Mouse (Mus musculus) MEL (cell line): ENCODE results near the gene Zmiz1. TPM values are rescaled to one million over a fixed set of nuclear protein-coding genes. Genes with fewer than 3 reads are reported as not detected.

Source experiments
- DNase-seq: peaks from one replicate; pipeline ENCODE4 v3.0.0; 2011; ENCODE audit warnings: low read depth, low spot score
- H3K27ac ChIP-seq: 2 replicates; pipeline ENCODE4 v1.5.1; 2012; ENCODE audit warnings: low read depth, mild to moderate bottlenecking, control low read depth, low read length, moderate library complexity; ENCODE audit not compliant: control insufficient read depth
- H3K27me3 ChIP-seq, 2 experiments: fragments of 150-350 bp in 1 of 2; sonication (generic) in 1 of 2; 2 replicates each; pipeline ENCODE4 v1.6.1; 2012; ENCODE audit warnings: low read length in 2 of 2, mild to moderate bottlenecking in 2 of 2, improper control_type of control experiment in 1 of 2, moderate library complexity in 1 of 2; ENCODE audit not compliant: insufficient read depth in 2 of 2, control insufficient read depth in 1 of 2
- H3K36me3 ChIP-seq, 2 experiments: 2 replicates each; pipeline ENCODE4 v1.6.1; 2012 to 2014; ENCODE audit warnings: low read length in 2 of 2, improper control_type of control experiment in 1 of 2, inconsistent platforms in 1 of 2, mild to moderate bottlenecking in 1 of 2; ENCODE audit not compliant: insufficient read depth in 2 of 2, control insufficient read depth in 1 of 2
- H3K4me1 ChIP-seq, 2 experiments: fragments of 150-350 bp in 1 of 2; sonication (generic) in 1 of 2; 2 replicates each; pipeline ENCODE4 v1.6.1; 2012; ENCODE audit warnings: low read length in 2 of 2, improper control_type of control experiment in 1 of 2, mild to moderate bottlenecking in 1 of 2; ENCODE audit not compliant: insufficient read depth in 2 of 2, control insufficient read depth in 1 of 2
- H3K4me3 ChIP-seq, 2 experiments: fragments of 150-350 bp in 1 of 2; sonication (generic) in 1 of 2; 2 replicates each; pipeline ENCODE4 v1.5.1; 2012; ENCODE audit warnings: low read depth in 2 of 2, low read length in 2 of 2, mild to moderate bottlenecking in 2 of 2, moderate library complexity in 2 of 2, control low read depth in 1 of 2, improper control_type of control experiment in 1 of 2; ENCODE audit not compliant: control insufficient read depth in 1 of 2, insufficient read depth in 1 of 2
- H3K79me2 ChIP-seq: 2 replicates; pipeline ENCODE4 v1.6.1; 2012; ENCODE audit warnings: mild to moderate bottlenecking, low read length, moderate library complexity; ENCODE audit not compliant: control insufficient read depth, poor library complexity, insufficient read depth
- H3K9ac ChIP-seq: 2 replicates; pipeline ENCODE4 v1.6.1; 2012; ENCODE audit warnings: low read depth, mild to moderate bottlenecking, control low read depth, low read length, moderate library complexity; ENCODE audit not compliant: control insufficient read depth, poor library complexity, severe bottlenecking
- H3K9me3 ChIP-seq: fragments of 150-350 bp; sonication (generic); replicated peaks from 2 replicates; pipeline ENCODE4 v1.6.1; 2012; ENCODE audit warnings: mild to moderate bottlenecking, low read length, improper control_type of control experiment, moderate library complexity; ENCODE audit not compliant: insufficient read depth
- CTCF ChIP-seq, 3 experiments: IDR thresholded peaks in 2 of 3; conservative IDR thresholded peaks in 1 of 3; 2 replicates each; pipeline ENCODE4 v1.5.1; 2011 to 2012; ENCODE audit warnings: low read length in 3 of 3, low read depth in 2 of 3, mild to moderate bottlenecking in 2 of 3, improper control_type of control experiment in 1 of 3, inconsistent platforms in 1 of 3, mixed read lengths in 1 of 3, moderate library complexity in 1 of 3; ENCODE audit not compliant: control insufficient read depth in 1 of 3, insufficient read depth in 1 of 3, poor library complexity in 1 of 3, severe bottlenecking in 1 of 3
- ETS1 ChIP-seq: IDR thresholded peaks from 2 replicates; pipeline ENCODE4 v1.6.1; 2012; ENCODE audit warnings: low read depth, mild to moderate bottlenecking, inconsistent platforms, low read length, improper control_type of control experiment, moderate library complexity
- HCFC1 ChIP-seq: IDR thresholded peaks from 2 replicates; pipeline ENCODE4 v1.6.1; 2012; ENCODE audit warnings: low read depth, mild to moderate bottlenecking, inconsistent platforms, low read length, improper control_type of control experiment, moderate library complexity
- MAZ ChIP-seq: IDR thresholded peaks from 2 replicates; pipeline ENCODE4 v1.6.1; 2012; ENCODE audit warnings: low read depth, mild to moderate bottlenecking, inconsistent platforms, low read length, improper control_type of control experiment
- MEF2A ChIP-seq: IDR thresholded peaks from 2 replicates; pipeline ENCODE4 v1.6.1; 2014; ENCODE audit warnings: low read depth, mild to moderate bottlenecking, inconsistent platforms, low read length, improper control_type of control experiment; ENCODE audit not compliant: poor library complexity, insufficient replicate concordance, severe bottlenecking; ENCODE audit errors: extremely low read depth
- MXI1 ChIP-seq: IDR thresholded peaks from 2 replicates; pipeline ENCODE4 v1.6.1; 2011; ENCODE audit warnings: mild to moderate bottlenecking, low read depth, low read length, improper control_type of control experiment
- MYC ChIP-seq: IDR thresholded peaks from 2 replicates; pipeline ENCODE4 v1.6.1; 2011; ENCODE audit warnings: low read depth, mild to moderate bottlenecking, low read length, improper control_type of control experiment, moderate library complexity
- NELFE ChIP-seq: IDR thresholded peaks from 2 replicates; pipeline ENCODE4 v1.6.1; 2011; ENCODE audit warnings: low read depth, low read length, improper control_type of control experiment
- NRF1 ChIP-seq: IDR thresholded peaks from 2 replicates; pipeline ENCODE4 v1.6.1; 2014; ENCODE audit warnings: low read depth, mild to moderate bottlenecking, inconsistent platforms, low read length, improper control_type of control experiment, moderate library complexity; ENCODE audit not compliant: poor library complexity, insufficient read depth, severe bottlenecking
- POLR2A ChIP-seq, 2 experiments: IDR thresholded peaks; 2 replicates each; pipeline ENCODE4 v1.6.1; 2011 to 2012; ENCODE audit warnings: low read length in 2 of 2, mild to moderate bottlenecking in 2 of 2, control low read depth in 1 of 2, improper control_type of control experiment in 1 of 2, low read depth in 1 of 2, moderate library complexity in 1 of 2; ENCODE audit not compliant: control insufficient read depth in 1 of 2, insufficient read depth in 1 of 2, poor library complexity in 1 of 2
- RCOR1 ChIP-seq: IDR thresholded peaks from 2 replicates; pipeline ENCODE4 v1.6.1; 2012; ENCODE audit warnings: low read depth, mild to moderate bottlenecking, inconsistent platforms, low read length, improper control_type of control experiment
- SIN3A ChIP-seq: IDR thresholded peaks from 2 replicates; pipeline ENCODE4 v1.6.1; 2012; ENCODE audit warnings: low read length, improper control_type of control experiment, inconsistent platforms
- TBP ChIP-seq: IDR thresholded peaks from 2 replicates; pipeline ENCODE4 v1.8.0; 2011; ENCODE audit warnings: low read depth, low read length, improper control_type of control experiment
- TCF12 ChIP-seq: IDR thresholded peaks from 2 replicates; pipeline ENCODE4 v1.6.1; 2014; ENCODE audit warnings: low read depth, mild to moderate bottlenecking, inconsistent platforms, low read length, improper control_type of control experiment, moderate library complexity
- USF2 ChIP-seq, 2 experiments: IDR thresholded peaks; 2 replicates each; pipeline ENCODE4 v1.6.1; 2011 to 2012; ENCODE audit warnings: improper control_type of control experiment in 2 of 2, low read length in 2 of 2, borderline replicate concordance in 1 of 2, inconsistent platforms in 1 of 2, low read depth in 1 of 2, mild to moderate bottlenecking in 1 of 2; ENCODE audit not compliant: insufficient read depth in 1 of 2
- ZNF384 ChIP-seq: IDR thresholded peaks from 2 replicates; pipeline ENCODE4 v1.6.1; 2012; ENCODE audit warnings: low read depth, mild to moderate bottlenecking, inconsistent platforms, low read length, improper control_type of control experiment
- polyA plus RNA-seq, 2 experiments: library from polyadenylated mRNA; stranded (reverse) in 1 of 2; unstranded in 1 of 2; fragments of >175 nt in 1 of 2; fragments of >200 nt in 1 of 2; gene quantifications; 2 replicates each; pipeline versions ENCODE4 v1.2.1 to v1.2.4; 2012; ENCODE audit warnings: low replicate concordance in 2 of 2, low read depth in 1 of 2; ENCODE audit not compliant: insufficient read length in 2 of 2, insufficient read depth in 1 of 2, missing spikeins in 1 of 2
- total RNA-seq: library from RNA; depleted of rRNA; stranded (reverse); fragments of 300-350 nt; gene quantifications from 2 replicates; pipeline ENCODE4 v1.2.3, GENCODE M21; 2012; rRNA removed

Gene Zmiz1
- total RNA-seq: 2.7 and 3.7 TPM in 2 replicates
- polyA plus RNA-seq: 10 to 100 TPM in 1 of 2 experiments, not detected in 1; 19.9 TPM

GRCm38 (mm10) chr14:25459016-25459393 is at the start of gene Zmiz1:
Gene Zmiz1, plus strand, starts transcription at chr14:25459185.
- TF ChIP-seq HCFC1 (0 out of 2 replicates have a peak, but pooled peaks have one; percentile 66), ZNF384 (no peak), ETS1 (peak; percentile 58; the same call in 1 of the 2 replicates), POLR2A (IDR thresholded peaks at IDR 0.05; ENCODE audit: control insufficient read depth in 1 of 2, insufficient read depth in 1 of 2, low read depth in 1 of 2, low read length in 2 of 2, poor library complexity in 1 of 2) (peak; percentile 50 to 63; a peak in 1 of 4 replicates), NELFE (peak; percentile 57; the same call in 1 of the 2 replicates), MAZ (peak; percentile 89; the same call in 1 of the 2 replicates), TBP (peak; percentile 74), SIN3A (peak; percentile 88), RCOR1 (no peak)
- peak; percentile 91 for DNase-seq
- H3K27ac ChIP-seq: peak within 1 kb of the TSS; percentile 86
- peak within 1 kb of the TSS; percentile 72 to 96 for H3K4me3 ChIP-seq
- no peaks in the 10 kb centered on the region for H3K9me3 ChIP-seq
- H3K36me3 ChIP-seq: peaks cover 0 to 4% of the 10 kb centered on the region in 2 experiments; a peak in 2 of 4 replicates
- H3K27me3 ChIP-seq: no peaks in the 10 kb centered on the region
- H3K9ac ChIP-seq: peak within 1 kb of the TSS; percentile 82
- peaks cover 33% of the 10 kb centered on the region for H3K79me2 ChIP-seq
- H3K4me1 ChIP-seq: peaks cover under 1 to 15% of the 10 kb centered on the region in 2 experiments; a peak in 3 of 4 replicates

DNA sequence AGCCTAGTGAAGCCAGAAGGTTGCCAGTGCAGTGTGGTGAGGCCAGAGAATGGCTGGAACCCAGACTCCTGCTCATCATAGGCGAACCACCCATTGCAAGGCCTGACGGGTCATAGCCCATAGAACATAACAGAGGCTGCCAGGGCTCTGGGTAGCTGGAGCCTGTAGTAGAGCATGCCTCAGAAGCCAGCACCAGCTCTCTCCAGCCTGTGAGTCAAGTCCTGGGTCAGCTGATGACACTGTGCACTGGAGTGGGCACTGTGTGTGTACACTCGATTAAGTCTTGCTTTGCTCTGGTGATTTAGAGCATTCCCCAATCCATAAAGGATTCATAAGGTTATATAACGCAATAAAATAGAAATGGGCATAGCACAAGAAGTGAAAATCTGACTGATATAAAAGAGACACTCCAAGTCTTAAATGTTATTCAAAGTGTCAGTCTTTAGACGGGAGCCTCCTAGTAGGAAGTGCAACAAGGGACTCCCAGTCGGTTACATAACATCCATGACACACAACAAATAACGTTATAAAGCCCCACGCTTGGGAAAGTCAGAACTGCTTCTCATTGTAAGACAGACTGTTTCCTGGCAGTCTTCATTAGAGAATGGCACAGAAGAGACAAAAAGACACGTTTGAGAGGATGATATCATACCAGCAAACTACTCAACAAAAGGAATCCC is 47.0 kb upstream of the Zmiz1 start:
- Histone ChIP-seq H3K27me3 (no peaks in the 10 kb centered on the region), H3K36me3 (peaks cover 0 to 2% of the 10 kb centered on the region in 2 experiments; a peak in 2 of 4 replicates), H3K9ac (no peak overlapping the region), H3K9me3 (no peaks in the 10 kb centered on the region), H3K4me1 (peaks cover 0 to 5% of the 10 kb centered on the region in 2 experiments; a peak in 1 of 4 replicates), H3K27ac (no peak overlapping the region), H3K4me3 (no peak overlapping the region), H3K79me2 (no peaks in the 10 kb centered on the region)
- TF ChIP-seq MYC (no peak), CTCF (IDR thresholded peaks at IDR 0.05 in 2 of 3, conservative IDR thresholded peaks at IDR 0.05 in 1 of 3; ENCODE audit: control insufficient read depth in 1 of 3, insufficient read depth in 1 of 3, low read depth in 2 of 3, low read length in 3 of 3, poor library complexity in 1 of 3, severe bottlenecking in 1 of 3) (no peak), USF2 (IDR thresholded peaks at IDR 0.05; ENCODE audit: borderline replicate concordance in 1 of 2, insufficient read depth in 1 of 2, low read depth in 1 of 2, low read length in 2 of 2) (no peak), MAZ (no peak), NRF1 (no peak), MEF2A (no peak), TCF12 (no peak), MXI1 (no peak), TBP (no peak)
- DNase-seq: no peak
